Mouse (Mus musculus) forebrain, embryonic 16.5 days (tissue): ENCODE measurements at regions not wholly inside any gene's neighbourhood (a gene's known extent, or its start where the extent isn't known, plus 50 kb on each side); places are given as distances from the start of the nearest gene placed in this dataset.
A peak's percentile ranks its signal among the peaks of the same experiment; 100 is the strongest.

ENCODE experiments used
- ATAC-seq: fragments of 200-750 bp; cut with Nextera tagmentation; 2 replicates; pipeline ENCODE4 v1.8.0; 2017; ENCODE audit warnings: mild to moderate bottlenecking, moderate library complexity
- H3K27ac ChIP-seq: fragments of 300-500 bp; sonication (generic); 2 replicates; pipeline ENCODE4 v1.5.1; 2014; ENCODE audit warnings: low read length, control low read depth
- H3K27me3 ChIP-seq: fragments of 300-500 bp; sonication (generic); replicated peaks from 2 replicates; pipeline ENCODE4 v1.6.1; 2014; ENCODE audit warnings: low read length; ENCODE audit not compliant: control insufficient read depth, insufficient read depth
- H3K36me3 ChIP-seq: fragments of 300-500 bp; sonication (generic); 2 replicates; pipeline ENCODE4 v1.6.1; 2014; ENCODE audit not compliant: control insufficient read depth, insufficient read depth
- H3K4me1 ChIP-seq: fragments of 300-500 bp; sonication (generic); replicated peaks from 2 replicates; pipeline ENCODE4 v1.6.1; 2014; ENCODE audit warnings: low read length; ENCODE audit not compliant: control insufficient read depth, insufficient read depth
- H3K4me2 ChIP-seq: fragments of 300-500 bp; sonication (generic); 2 replicates; pipeline ENCODE4 v1.6.1; 2014; ENCODE audit warnings: mild to moderate bottlenecking, low read length, control low read depth
- H3K4me3 ChIP-seq: fragments of 300-500 bp; sonication (generic); replicated peaks from 2 replicates; pipeline ENCODE4 v1.5.1; 2014; ENCODE audit warnings: mild to moderate bottlenecking, low read length, control low read depth
- H3K9ac ChIP-seq: fragments of 300-500 bp; sonication (generic); replicated peaks from 2 replicates; pipeline ENCODE4 v1.6.1; 2014; ENCODE audit warnings: low read depth, low read length, control low read depth
- H3K9me3 ChIP-seq: fragments of 300-500 bp; sonication (generic); 2 replicates; pipeline ENCODE4 v1.6.1; 2016; ENCODE audit warnings: low read length; ENCODE audit not compliant: control insufficient read depth
- WGBS: fragments of 180-500 bp; shearing (Covaris S2); extraction: QIAGEN DNeasy Blood & Tissue Kit; methylation state at CpG from one replicate; pipeline ENCODE4 v1.1.7; 2014; 5-methylcytosine and 5-hydroxymethylcytosine counted together

GRCm38 (mm10) chr13:97645107-97646020 is 115.1 kb downstream of the Gm10260 start:
- ATAC-seq, result no peak
- H3K9ac ChIP-seq, result no peak overlapping the region
- 55% methylated on average over 15 of the region's 15 CpGs for WGBS
- H3K27ac ChIP-seq, result no peak overlapping the region
- no peaks in the 10 kb centered on the region for H3K27me3 ChIP-seq
- H3K36me3 ChIP-seq, result no peaks in the 10 kb centered on the region
- peaks cover 5% of the 10 kb centered on the region; the same call in 1 of the 2 replicates for H3K9me3 ChIP-seq
- H3K4me1 ChIP-seq, result peaks cover 9% of the 10 kb centered on the region
- H3K4me2 ChIP-seq, result no peak overlapping the region
- no peak overlapping the region for H3K4me3 ChIP-seq

- H3K4me1 ChIP-seq, result peaks cover 9% of the 10 kb centered on the region
- 82% methylated on average over 3 of the region's 3 CpGs for WGBS
Measured at GRCm38 (mm10) chr13:97640236-97640635, 120.2 kb downstream of the Gm10260 start.

GRCm38 (mm10) chr13:97639656-97640055 is 120.8 kb downstream of the Gm10260 start:
- Histone ChIP-seq H3K4me1 (peaks cover 10% of the 10 kb centered on the region), H3K9me3 (peaks cover 5% of the 10 kb centered on the region; the same call in 1 of the 2 replicates), H3K27me3 (no peaks in the 10 kb centered on the region), H3K4me2 (no peak overlapping the region), H3K27ac (no peak overlapping the region), H3K36me3 (no peaks in the 10 kb centered on the region), H3K4me3 (no peak overlapping the region), H3K9ac (no peak overlapping the region)
- no peak for ATAC-seq
- WGBS, result 87% methylated on average over 3 of the region's 3 CpGs

More at GRCm38 (mm10) chr13:97640236-97640635, 120.2 kb downstream of the Gm10260 start:
- H3K9me3 ChIP-seq, result peaks cover 5% of the 10 kb centered on the region; the same call in 1 of the 2 replicates
- H3K9ac ChIP-seq, result no peak overlapping the region
- no peak overlapping the region for H3K4me2 ChIP-seq
- no peak overlapping the region for H3K27ac ChIP-seq
- H3K4me3 ChIP-seq, result no peak overlapping the region
- H3K27me3 ChIP-seq, result no peaks in the 10 kb centered on the region
- no peak for ATAC-seq
- H3K36me3 ChIP-seq, result no peaks in the 10 kb centered on the region

DNA sequence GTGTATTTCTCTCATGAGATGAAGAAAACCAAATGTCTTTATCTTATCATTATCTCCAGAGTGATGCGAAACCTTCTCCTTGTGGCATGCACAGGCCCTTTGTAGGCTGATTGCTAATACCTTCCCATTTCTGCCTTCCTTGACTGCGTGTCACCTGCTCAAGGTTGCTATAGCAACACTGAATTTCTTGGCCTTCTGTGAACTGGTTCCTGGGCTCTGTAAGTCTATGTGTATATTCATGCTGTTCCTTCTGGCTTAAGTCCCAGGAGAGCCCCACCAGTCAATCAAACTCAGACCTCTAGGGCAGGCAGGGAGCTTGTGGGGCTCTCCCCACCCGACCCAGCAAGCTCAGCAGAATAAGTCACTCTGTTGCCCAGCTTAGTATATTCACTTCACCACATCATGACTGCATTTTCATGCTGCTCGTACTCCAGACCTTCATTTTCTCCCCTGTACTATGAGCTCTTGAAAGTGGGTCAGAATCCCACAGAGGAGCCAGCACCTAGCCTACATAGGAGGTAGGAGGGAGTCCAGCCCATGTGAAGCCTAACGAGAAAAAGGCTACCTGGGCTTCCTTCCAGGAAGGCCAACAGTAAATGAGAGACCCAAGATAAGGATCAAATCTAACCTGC is 121.9 kb downstream of the Gm10260 start:
- Histone ChIP-seq H3K9me3 (peaks cover 5% of the 10 kb centered on the region; the same call in 1 of the 2 replicates), H3K4me1 (peaks cover 19% of the 10 kb centered on the region), H3K4me3 (no peak overlapping the region), H3K36me3 (no peaks in the 10 kb centered on the region), H3K27ac (peak overlapping the region; percentile 26), H3K9ac (no peak overlapping the region), H3K27me3 (no peaks in the 10 kb centered on the region), H3K4me2 (no peak overlapping the region)
- ATAC-seq, result peak; percentile 71
- WGBS, result 34% methylated on average over 5 of the region's 5 CpGs

DNA sequence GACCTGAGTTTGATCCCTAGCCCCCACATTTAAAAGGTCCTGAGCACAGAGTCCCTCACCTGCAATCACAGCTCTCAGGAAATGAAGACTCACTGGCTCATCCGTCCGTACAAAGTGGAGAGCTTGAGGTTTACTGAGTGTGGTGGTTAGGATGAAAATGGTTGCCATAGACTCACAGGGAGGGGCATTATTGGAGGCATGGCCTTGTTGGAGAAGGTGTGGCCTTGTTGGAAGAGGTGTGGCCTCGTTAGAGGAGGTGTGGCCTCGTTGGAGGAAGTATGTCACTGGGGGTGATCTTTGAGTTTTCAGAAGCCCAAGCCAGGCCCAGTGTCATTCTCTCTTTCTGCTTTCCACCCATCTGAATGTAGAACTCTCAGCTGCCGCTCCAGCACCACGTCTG is 122.9 kb downstream of the Gm10260 start:
- 92% methylated on average over 6 of the region's 6 CpGs for WGBS
- Histone ChIP-seq H3K9me3 (no peaks in the 10 kb centered on the region), H3K4me3 (no peak overlapping the region), H3K36me3 (no peaks in the 10 kb centered on the region), H3K9ac (no peak overlapping the region), H3K4me2 (no peak overlapping the region), H3K27me3 (no peaks in the 10 kb centered on the region), H3K4me1 (peaks cover 23% of the 10 kb centered on the region), H3K27ac (no peak overlapping the region)
- ATAC-seq, result no peak

GRCm38 (mm10) chr13:97634041-97634788 is 126.2 kb downstream of the Gm10260 start:
- Histone ChIP-seq H3K27me3 (no peaks in the 10 kb centered on the region), H3K4me2 (no peak overlapping the region), H3K9me3 (no peaks in the 10 kb centered on the region), H3K9ac (no peak overlapping the region), H3K36me3 (no peaks in the 10 kb centered on the region), H3K27ac (0 out of 2 replicates have a peak overlapping the region, but pooled peaks have one; percentile 41), H3K4me3 (no peak overlapping the region), H3K4me1 (peaks cover 23% of the 10 kb centered on the region)
- WGBS, result 67% methylated on average over 8 of the region's 8 CpGs
- peak; percentile 39; the same call in 1 of the 2 replicates for ATAC-seq

DNA sequence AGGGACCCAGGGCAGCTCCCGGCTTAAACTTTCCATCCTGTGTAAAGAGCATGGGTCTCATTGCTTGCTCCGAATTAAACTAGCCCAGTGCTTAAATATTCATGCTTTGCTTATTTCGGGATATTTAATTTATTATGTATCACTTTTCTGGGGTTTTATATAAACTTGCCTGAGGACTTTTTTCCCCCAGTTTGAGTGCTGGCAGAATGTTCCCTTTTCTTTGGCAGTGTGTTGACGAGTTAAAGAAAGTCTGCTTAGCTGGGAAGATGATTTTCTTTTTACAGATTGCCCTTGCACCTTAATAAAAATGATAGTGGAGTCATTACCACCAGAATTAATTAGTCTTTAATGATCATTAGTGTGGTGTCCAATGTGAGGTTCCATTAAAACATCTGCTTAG is 126.9 kb downstream of the Gm10260 start:
- Histone ChIP-seq H3K4me1 (peaks cover 18% of the 10 kb centered on the region), H3K4me3 (no peak overlapping the region), H3K36me3 (no peaks in the 10 kb centered on the region), H3K9me3 (no peaks in the 10 kb centered on the region), H3K27me3 (no peaks in the 10 kb centered on the region), H3K4me2 (no peak overlapping the region), H3K27ac (no peak overlapping the region), H3K9ac (no peak overlapping the region)
- 69% methylated on average over 4 of the region's 4 CpGs for WGBS
- ATAC-seq, result no peak

- no peaks in the 10 kb centered on the region for H3K36me3 ChIP-seq
- H3K27me3 ChIP-seq, result no peaks in the 10 kb centered on the region
- H3K9me3 ChIP-seq, result no peaks in the 10 kb centered on the region
- ATAC-seq, result no peak
- H3K27ac ChIP-seq, result no peak overlapping the region
- H3K4me1 ChIP-seq, result peaks cover 14% of the 10 kb centered on the region
- no peak overlapping the region for H3K4me3 ChIP-seq
- no peak overlapping the region for H3K4me2 ChIP-seq
- 88% methylated on average over 13 of the region's 13 CpGs for WGBS
- H3K9ac ChIP-seq, result no peak overlapping the region
Measured at GRCm38 (mm10) chr13:97631872-97632402, 128.5 kb downstream of the Gm10260 start.

DNA sequence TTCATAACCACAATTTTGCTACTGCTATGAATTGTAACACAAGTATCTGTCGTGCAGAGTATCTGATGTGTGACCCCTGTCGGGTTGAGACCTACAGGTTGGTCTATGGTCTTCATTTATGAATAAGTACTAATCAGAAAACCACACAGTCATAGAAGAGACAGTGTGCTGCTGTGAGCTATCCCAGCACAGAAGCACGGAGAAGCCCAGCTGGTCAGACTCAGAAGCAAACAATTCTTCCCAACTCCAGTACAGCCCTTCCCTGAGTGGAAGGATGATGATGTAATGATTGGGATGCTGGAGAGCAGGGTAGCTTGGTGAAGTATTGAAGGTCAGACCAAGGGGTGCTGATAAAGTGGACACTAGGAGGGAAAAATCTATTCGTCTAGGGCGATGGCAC is 129.5 kb downstream of the Gm10260 start:
- Histone ChIP-seq H3K9me3 (no peaks in the 10 kb centered on the region), H3K9ac (no peak overlapping the region), H3K27ac (no peak overlapping the region), H3K4me2 (no peak overlapping the region), H3K4me1 (peaks cover 14% of the 10 kb centered on the region), H3K36me3 (no peaks in the 10 kb centered on the region), H3K4me3 (no peak overlapping the region), H3K27me3 (no peaks in the 10 kb centered on the region)
- WGBS, result 90% methylated on average over 5 of the region's 5 CpGs
- ATAC-seq, result no peak
